Comparison of ENCODE assay signal across 8 mouse cellular contexts in genomic region chr13:23620056-23620732, GRCm38 (mm10). TPM values are rescaled to one million over a fixed set of nuclear protein-coding genes. Genes with fewer than 3 reads are reported as not detected.
A peak's percentile ranks its signal among the peaks of the same experiment; 100 is the strongest.
DNase-seq lines count a peak whose midpoint lies in the region; ATAC-seq and TF ChIP-seq lines count a peak whose summit lies in the region.

No protein-coding gene starts in this region.

- peaks cover 3% of the 10 kb centered on the region for H3K4me1 ChIP-seq in heart, adult 2 months (ENCODE audit: control insufficient read depth, insufficient read depth, low read length)
- peaks cover 18% of the 10 kb centered on the region for H3K4me1 ChIP-seq in embryonic facial prominence, embryonic 10.5 days
- H3K4me1 ChIP-seq in intestine, postnatal 0 days (replicated peaks; ENCODE audit: control insufficient read depth, insufficient read depth, low read length) = 0 out of 2 replicates have a peak, but pooled peaks cover 3% of the 10 kb centered on the region

- intact Hi-C loops in heart, adult 2 months (cut with DNase I) = loop anchor here (5.0 to 10.0 kb wide), 4 partner anchors 88 to 1795 kb away; partner anchors contain the start of genes Hist1h2af, Hist1h2ag, Hist1h2bb and Hist1h2bj

- peak overlapping the region; percentile 77 for H3K4me3 ChIP-seq in heart, adult 2 months
- peak overlapping the region; percentile 76 for H3K4me3 ChIP-seq in embryonic facial prominence, embryonic 10.5 days
- peak overlapping the region; percentile 69 for H3K4me3 ChIP-seq in intestine, postnatal 0 days (ENCODE audit: low read depth, low read length)

- H3K9ac ChIP-seq in heart, adult 2 months (ENCODE audit: low read depth, low read length) = peak overlapping the region; percentile 50
- H3K9ac ChIP-seq in intestine, postnatal 0 days (ENCODE audit: low read depth, low read length) = peak overlapping the region; percentile 55; the same call in 1 of the 2 replicates

- no peak for TF ChIP-seq CTCF in heart, adult 2 months (IDR thresholded peaks at IDR 0.05)
- TF ChIP-seq CTCF in intestine, postnatal 0 days (IDR thresholded peaks at IDR 0.05; ENCODE audit: low read depth) = no peak

- ATAC-seq in intestine, postnatal 0 days = no peak

- H3K4me2 ChIP-seq in intestine, postnatal 0 days (replicated peaks; ENCODE audit: low read depth) = peak overlapping the region; percentile 95

- peaks cover 3% of the 10 kb centered on the region; the same call in 1 of the 2 replicates for H3K36me3 ChIP-seq in heart, adult 2 months (ENCODE audit: control insufficient read depth, insufficient read depth, low read length)
- no peaks in the 10 kb centered on the region for H3K36me3 ChIP-seq in embryonic facial prominence, embryonic 10.5 days (replicated peaks)
- H3K36me3 ChIP-seq in intestine, postnatal 0 days (ENCODE audit: control insufficient read depth, insufficient read depth) = no peaks in the 10 kb centered on the region
- no peaks in the 10 kb centered on the region for H3K36me3 ChIP-seq in splenic B cell, adult 2 months (ENCODE audit: control insufficient read depth, insufficient read depth, low read length, poor library complexity, severe bottlenecking)

- no peak for DNase-seq in heart, adult 2 months
- DNase-seq in heart, adult 8-10 months (ENCODE audit: low spot score) = no peak
- DNase-seq in 3T3-L1 (ENCODE audit: low read depth, low spot score) = peak; percentile 13
- no peak for DNase-seq in embryonic facial prominence, embryonic 10.5 days (ENCODE audit: low spot score)
- DNase-seq in splenic B cell, adult 2 months (ENCODE audit: low read depth, low spot score) = peak; percentile 27
- DNase-seq in adrenal gland, adult (ENCODE audit: inconsistent age in 2 of 2, low spot score in 1 of 2) = no peak
- no peak for DNase-seq in ovary, postnatal 14 days (ENCODE audit: low spot score)

- WGBS in heart, adult 2 months = 47% methylated on average over 12 of the region's 12 CpGs
- WGBS in embryonic facial prominence, embryonic 10.5 days = 65% methylated on average over 12 of the region's 12 CpGs
- 48% methylated on average over 12 of the region's 12 CpGs for WGBS in intestine, postnatal 0 days

- 0 out of 2 replicates have a peak, but pooled peaks cover 1% of the 10 kb centered on the region for H3K79me2 ChIP-seq in heart, adult 2 months (replicated peaks; ENCODE audit: control insufficient read depth, insufficient read depth, low read length)

- no peaks in the 10 kb centered on the region for H3K27me3 ChIP-seq in heart, adult 2 months (ENCODE audit: control insufficient read depth, insufficient read depth, low read length)
- no peaks in the 10 kb centered on the region for H3K27me3 ChIP-seq in embryonic facial prominence, embryonic 10.5 days (replicated peaks; ENCODE audit: low read depth, poor library complexity, severe bottlenecking)
- no peaks in the 10 kb centered on the region for H3K27me3 ChIP-seq in intestine, postnatal 0 days (replicated peaks; ENCODE audit: control insufficient read depth, insufficient read depth, low read length)
- H3K27me3 ChIP-seq in splenic B cell, adult 2 months (ENCODE audit: control insufficient read depth, insufficient read depth, low read length, poor library complexity, severe bottlenecking) = no peaks in the 10 kb centered on the region

- H3K9me3 ChIP-seq in embryonic facial prominence, embryonic 10.5 days = no peaks in the 10 kb centered on the region
- no peaks in the 10 kb centered on the region for H3K9me3 ChIP-seq in intestine, postnatal 0 days (ENCODE audit: control insufficient read depth)

- no peak for TF ChIP-seq EP300 in heart, adult 2 months (IDR thresholded peaks at IDR 0.05; ENCODE audit: insufficient read depth, low read depth, low read length)

- TF ChIP-seq POLR2A in heart, adult 2 months (IDR thresholded peaks at IDR 0.05; ENCODE audit: insufficient read depth, low read depth, low read length) = no peak

- peak overlapping the region; percentile 97 for H3K27ac ChIP-seq in heart, adult 2 months
- H3K27ac ChIP-seq in embryonic facial prominence, embryonic 10.5 days (replicated peaks) = peak overlapping the region; percentile 97
- H3K27ac ChIP-seq in intestine, postnatal 0 days (ENCODE audit: low read depth, low read length) = peak overlapping the region; percentile 96

RNA-seq across cellular contexts. Expression of gene Hist1h2be, which starts 0.7 kb away (rescaled TPM):
- total RNA-seq in heart, adult 2 months (2021) = 1 to 10 TPM; 8.8 to 9.8 TPM
- polyA plus RNA-seq in heart, adult 2 months (2012; rRNA removed) = 2.4 and 4.9 TPM in 2 replicates
- 10 to 100 TPM; 11.6 to 13.8 (median 12.6) TPM for total RNA-seq in heart, adult 8-10 months (2022)
- polyA plus RNA-seq in embryonic facial prominence, embryonic 10.5 days (2016; fragmentation: Nextera tagmentation; extraction: Ambion mirVana) = 3.1 and 4.0 TPM in 2 replicates
- polyA plus RNA-seq in intestine, postnatal 0 days (2015; fragmentation: Nextera tagmentation; extraction: Ambion mirVana) = 0.30 and 0.46 TPM in 2 replicates

RNA-seq across cellular contexts. Expression of gene Hist1h1e, which starts 2.2 kb away (rescaled TPM):
- total RNA-seq in heart, adult 2 months (2021) = 10 to 100 TPM; 20.4 to 28.8 TPM
- 1.3 and 3.2 TPM in 2 replicates for polyA plus RNA-seq in heart, adult 2 months (2012; rRNA removed)
- total RNA-seq in heart, adult 8-10 months (2022) = 10 to 100 TPM; 27.4 to 44.8 (median 35.5) TPM
- polyA plus RNA-seq in embryonic facial prominence, embryonic 10.5 days (2016; fragmentation: Nextera tagmentation; extraction: Ambion mirVana) = 18.4 and 19.5 TPM in 2 replicates
- 6.8 and 6.9 TPM in 2 replicates for polyA plus RNA-seq in intestine, postnatal 0 days (2015; fragmentation: Nextera tagmentation; extraction: Ambion mirVana)

RNA-seq across cellular contexts. Expression of gene Hist1h4d, which starts 38.8 kb away (rescaled TPM):
- total RNA-seq in heart, adult 2 months (2021) = 10 to 100 TPM; 47.3 to 51.7 TPM
- polyA plus RNA-seq in heart, adult 2 months (2012; rRNA removed) = 1.7 and 2.5 TPM in 2 replicates
- 10 to 100 TPM; 42.4 to 50.0 (median 46.1) TPM for total RNA-seq in heart, adult 8-10 months (2022)
- 97.2 and 97.7 TPM in 2 replicates for polyA plus RNA-seq in embryonic facial prominence, embryonic 10.5 days (2016; fragmentation: Nextera tagmentation; extraction: Ambion mirVana)
- polyA plus RNA-seq in intestine, postnatal 0 days (2015; fragmentation: Nextera tagmentation; extraction: Ambion mirVana) = 34.7 and 35.3 TPM in 2 replicates

RNA-seq across cellular contexts. Expression of gene Hist1h3d, which starts 44.6 kb away (rescaled TPM):
- total RNA-seq in heart, adult 2 months (2021) = 1 to 10 TPM; 1.5 to 2.3 TPM
- 1.1 and 1.6 TPM in 2 replicates for polyA plus RNA-seq in heart, adult 2 months (2012; rRNA removed)
- total RNA-seq in heart, adult 8-10 months (2022) = 1 to 10 TPM; 1.1 to 4.0 (median 2.0) TPM
- 9.3 and 10.5 TPM in 2 replicates for polyA plus RNA-seq in embryonic facial prominence, embryonic 10.5 days (2016; fragmentation: Nextera tagmentation; extraction: Ambion mirVana)
- polyA plus RNA-seq in intestine, postnatal 0 days (2015; fragmentation: Nextera tagmentation; extraction: Ambion mirVana) = 1.6 and 2.3 TPM in 2 replicates

RNA-seq across cellular contexts. Expression of gene Hist1h2ad, which starts 46.0 kb away (rescaled TPM):
- 1 to 10 TPM; 1.4 to 2.8 TPM for total RNA-seq in heart, adult 2 months (2021)
- 0.61 TPM in 1 of 2 replicates, not detected in the other for polyA plus RNA-seq in heart, adult 2 months (2012; rRNA removed)
- total RNA-seq in heart, adult 8-10 months (2022) = 1 to 10 TPM; 1.8 to 4.3 (median 2.7) TPM
- polyA plus RNA-seq in embryonic facial prominence, embryonic 10.5 days (2016; fragmentation: Nextera tagmentation; extraction: Ambion mirVana) = 0.97 and 3.8 TPM in 2 replicates
- polyA plus RNA-seq in intestine, postnatal 0 days (2015; fragmentation: Nextera tagmentation; extraction: Ambion mirVana) = 0.97 and 1.3 TPM in 2 replicates

Comparison
In these comparisons a context has a peak if more than half of its experiments do, and no peak if none do; other contexts are left out.
1. DNase-seq: peak in 3T3-L1 (single experiment) and splenic B cell, adult 2 months (single experiment); none in heart, adult 2 months (0 of 2), heart, adult 8-10 months (single experiment), embryonic facial prominence, embryonic 10.5 days (single experiment), adrenal gland, adult (0 of 2) and ovary, postnatal 14 days (single experiment).
2. RNA of gene Hist1h4d, which starts 38.8 kb away (polyA plus RNA-seq): 97.2 to 97.7 TPM in embryonic facial prominence, embryonic 10.5 days and 34.7 to 35.3 TPM in intestine, postnatal 0 days; 1.7 to 2.5 TPM in heart, adult 2 months; every median in the first group is over 10 times any median in the second.
3. Peak in every context shown above with its lines, with median percentiles within 50 percentile points of each other: H3K27ac ChIP-seq and H3K4me3 ChIP-seq.